Mouse (Mus musculus): Measurements from ENCODE around the gene Zscan21.

- TF ChIP-seq CTCF (IDR thresholded peaks at IDR 0.05; ENCODE audit: low read depth, low read length) (no peak), TAL1 (conservative IDR thresholded peaks at IDR 0.05; ENCODE audit: low read depth, low read length) (no peak), GATA2 (IDR thresholded peaks at IDR 0.05; ENCODE audit: borderline replicate concordance, low read depth, low read length) (no peak)
Observed at GRCm38 (mm10) chr5:138089108-138089551, 27.6 kb upstream of the Zscan21 start.

All from G1E (cell line).